Mouse (Mus musculus): ENCODE data around the gene Gm28036.
"Not testable (repeated sequence)": the region's sequence is repeated elsewhere in the genome, so short reads cannot be mapped to it uniquely, and the experiment has no call there.

Gene Gm28036

GRCm38 (mm10) chr2:156126992-156127391 is at the start of gene Gm28036:
Gene Gm28036, minus strand, starts transcription at chr2:156127092.
- no peak for DNase-seq

GRCm38 (mm10) chr2:156166557-156166956 is 39.7 kb upstream of the Gm28036 start:
- no peak for DNase-seq

- DNase-seq, result peak; percentile 65
Measured at GRCm38 (mm10) chr2:156165478-156165877, 38.6 kb upstream of the Gm28036 start.

- no peak for DNase-seq
Measured at GRCm38 (mm10) chr2:156151538-156151937, 24.6 kb upstream of the Gm28036 start.

- DNase-seq, result no peak
Measured at GRCm38 (mm10) chr2:156147316-156147915, 20.5 kb upstream of the Gm28036 start.

GRCm38 (mm10) chr2:156146272-156146989 is 19.5 kb upstream of the Gm28036 start:
- DNase-seq, result no peak

GRCm38 (mm10) chr2:156145486-156146130 is 18.7 kb upstream of the Gm28036 start:
- DNase-seq, result no peak

GRCm38 (mm10) chr2:156143953-156144724 is 17.2 kb upstream of the Gm28036 start, which contains the start of the genes Romo1 and Nfs1:
Gene Romo1, plus strand, starts transcription at chr2:156144039.
Gene Nfs1, minus strand, starts transcription at chr2:156144186.
- DNase-seq, result peak; percentile 90

- no peak for DNase-seq
Measured at GRCm38 (mm10) chr2:156143367-156143766, 16.5 kb upstream of the Gm28036 start.

- DNase-seq, result no peak
Measured at GRCm38 (mm10) chr2:156142820-156143219, 15.9 kb upstream of the Gm28036 start.

- no peak for DNase-seq
Measured at GRCm38 (mm10) chr2:156135695-156136094, 8.8 kb upstream of the Gm28036 start.

GRCm38 (mm10) chr2:156134161-156134560 is 7.3 kb upstream of the Gm28036 start:
- DNase-seq, result no peak

GRCm38 (mm10) chr2:156123731-156124130 is 3.2 kb downstream of the Gm28036 start:
- peak; percentile 71 for DNase-seq

GRCm38 (mm10) chr2:156119566-156119965 is 7.3 kb downstream of the Gm28036 start:
- no peak for DNase-seq

GRCm38 (mm10) chr2:156112080-156112423 is 14.8 kb downstream of the Gm28036 start:
- not testable (repeated sequence) for DNase-seq

- peak; percentile 90 for DNase-seq
Measured at GRCm38 (mm10) chr2:156111358-156112079, 15.4 kb downstream of the Gm28036 start, which contains the start of the genes Cpne1 and Rbm12. Gene Cpne1, minus strand, starts transcription at chr2:156111965. Gene Rbm12, minus strand, starts transcription at chr2:156111978.

- peak; percentile 17 for DNase-seq
Measured at GRCm38 (mm10) chr2:156110627-156111357, 16.1 kb downstream of the Gm28036 start.

- no peak for DNase-seq
Measured at GRCm38 (mm10) chr2:156091926-156092325, 35.0 kb downstream of the Gm28036 start.

GRCm38 (mm10) chr2:156089799-156090198 is 37.1 kb downstream of the Gm28036 start:
- DNase-seq, result no peak

- no peak for DNase-seq
Measured at GRCm38 (mm10) chr2:156087391-156088110, 39.3 kb downstream of the Gm28036 start.

GRCm38 (mm10) chr2:156084541-156084940 is 42.4 kb downstream of the Gm28036 start:
- no peak for DNase-seq
